Mouse (Mus musculus) testis, postnatal 14 days (tissue): ENCODE data around the gene Rnft2.

Source experiments
- DNase-seq: peaks from one replicate; pipeline ENCODE4 v3.0.0; 2021; ENCODE audit warnings: low spot score

The Rnft2 gene

DNA sequence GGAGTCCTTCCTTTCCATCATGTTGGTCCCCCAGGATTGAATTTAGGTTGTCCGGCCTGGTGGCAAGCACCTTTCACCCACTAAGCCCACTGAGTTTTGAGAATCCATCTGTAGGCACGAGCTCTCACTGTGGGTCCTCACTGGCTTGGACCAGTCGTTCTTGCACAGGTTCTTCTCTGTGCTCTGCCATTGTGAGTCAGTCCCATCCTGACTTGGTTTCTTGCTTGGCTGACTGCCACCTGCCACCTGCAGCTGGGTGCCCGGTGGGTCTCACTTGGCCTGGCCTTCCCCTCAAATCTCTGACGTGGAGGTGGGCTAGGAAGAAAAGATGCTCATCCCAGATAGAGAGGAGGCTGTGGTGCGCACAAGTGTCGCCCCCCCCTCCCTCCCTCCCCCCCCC, 6.1 kb upstream of the Rnft2 start:
- no peak for DNase-seq

DNA sequence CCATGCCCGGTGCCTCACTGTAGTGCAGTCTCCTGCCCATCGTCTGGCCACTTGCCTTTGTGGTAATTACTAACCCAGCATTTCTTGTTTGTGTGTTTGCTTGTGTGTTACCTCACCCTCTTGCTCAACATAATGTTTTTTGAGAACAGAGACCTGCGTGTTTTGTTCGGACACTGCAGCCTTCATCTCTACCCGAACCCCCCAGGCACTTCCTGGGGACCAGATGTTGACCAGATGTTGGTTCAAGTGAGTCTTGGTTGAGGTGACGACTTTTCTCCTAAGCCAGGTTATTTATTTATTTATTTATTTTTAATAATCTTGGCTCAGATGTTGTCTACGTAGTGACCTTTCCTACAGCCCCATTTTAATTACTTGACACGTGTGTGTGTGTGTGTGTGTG, 2.5 kb upstream of the Rnft2 start:
- DNase-seq = no peak

DNA sequence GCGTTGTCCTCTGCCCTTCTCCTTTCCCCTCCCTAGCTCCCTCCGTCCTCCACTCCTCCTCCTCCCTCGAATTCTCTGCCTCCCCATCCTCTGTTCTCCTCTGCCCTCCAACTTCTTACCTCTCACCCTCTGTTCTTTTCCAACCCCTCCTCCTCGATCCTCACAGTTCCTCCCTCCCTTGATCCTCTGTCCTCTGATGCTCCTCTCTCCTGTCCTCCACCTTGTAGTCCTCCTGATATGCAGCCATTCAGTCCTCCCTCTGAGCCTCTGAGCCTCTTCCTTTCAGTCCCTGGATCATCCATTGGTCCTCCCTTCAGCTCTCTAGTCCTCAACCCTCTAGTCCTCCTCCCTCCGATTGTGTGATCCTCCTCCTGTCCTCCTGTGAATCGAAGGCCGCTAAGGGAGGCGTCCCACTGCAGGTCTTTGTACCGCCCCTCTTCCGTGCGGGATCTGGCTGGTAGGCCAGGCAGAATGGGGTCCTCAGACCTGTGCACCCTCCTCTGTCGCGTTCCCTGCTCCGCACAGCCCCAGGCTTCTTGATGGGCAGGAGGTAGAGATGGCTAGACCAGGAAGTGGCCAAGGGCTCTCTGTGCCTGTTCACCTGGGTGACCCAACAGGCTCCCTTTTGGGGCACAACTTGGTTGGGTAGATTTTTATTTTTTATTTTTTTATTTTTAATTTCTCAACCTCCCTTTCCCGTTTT, 841 bp upstream of the Rnft2 start:
- peak; percentile 32 for DNase-seq

DNA sequence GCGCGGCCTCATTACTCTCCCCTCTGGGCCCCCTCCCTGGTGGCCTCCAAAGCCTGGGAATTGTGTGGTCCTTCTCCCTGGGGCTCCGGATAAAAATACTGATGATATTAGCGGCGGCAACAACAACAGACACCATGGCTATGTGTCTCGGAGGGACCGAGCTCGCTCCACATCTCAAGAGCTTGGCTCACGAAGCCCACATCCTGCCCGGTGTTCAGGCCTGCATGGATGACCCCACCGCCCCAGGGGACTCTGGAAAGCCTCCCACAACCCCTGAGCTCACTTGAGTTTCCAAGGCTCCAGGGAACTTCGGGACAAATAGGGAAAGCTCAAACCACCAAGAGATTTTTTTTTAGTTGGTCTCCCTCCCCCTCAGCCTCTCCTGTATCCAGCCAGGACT, 5.2 kb downstream of the Rnft2 start:
- no peak for DNase-seq

DNA sequence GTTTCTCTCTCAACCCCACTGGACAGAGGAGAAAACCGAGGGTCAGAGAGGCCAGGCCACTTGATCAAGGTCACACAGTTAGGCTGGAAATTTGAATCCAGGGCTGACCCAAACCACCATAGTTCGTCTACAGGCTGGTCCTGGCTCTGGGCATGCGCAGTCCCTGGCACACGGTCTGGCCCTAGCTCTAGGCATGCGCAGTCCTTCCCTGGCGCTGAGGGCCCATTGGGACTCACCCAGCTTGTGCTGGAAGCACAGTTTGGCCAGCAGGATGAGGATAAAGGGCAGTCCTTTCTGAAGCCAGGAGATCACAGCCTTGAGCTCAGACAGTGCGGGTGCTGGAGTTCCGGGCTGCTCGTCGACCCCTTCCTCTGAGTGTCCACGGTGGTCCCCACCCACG, 8.0 kb downstream of the Rnft2 start:
- peak; percentile 42 for DNase-seq

DNA sequence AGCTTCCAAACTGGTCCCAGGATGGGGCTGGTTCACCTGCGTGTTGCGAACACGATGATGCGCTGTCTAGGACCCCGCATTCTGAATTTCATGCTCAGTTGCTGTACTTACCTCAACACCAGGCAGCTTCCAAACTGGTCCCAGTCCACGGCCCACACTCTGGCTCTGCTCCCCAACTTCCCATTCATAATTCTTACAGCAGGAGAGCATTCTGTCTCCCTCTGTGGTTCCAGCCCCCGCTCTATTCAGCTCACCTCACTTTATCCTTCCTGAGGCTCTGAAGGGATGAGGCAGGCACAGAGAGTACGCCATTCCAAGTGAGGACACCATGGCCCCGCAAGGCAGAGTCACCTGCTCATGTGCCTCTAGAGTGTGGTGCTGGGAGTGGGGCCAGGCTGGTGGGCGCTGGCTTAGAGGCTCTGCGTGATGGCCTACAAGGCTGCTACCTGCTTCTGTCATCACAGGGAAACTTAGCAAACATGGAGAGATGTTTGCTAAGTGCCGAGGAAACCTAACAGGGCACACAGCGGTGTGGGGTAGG, 14.8 kb downstream of the Rnft2 start:
- no peak for DNase-seq

DNA sequence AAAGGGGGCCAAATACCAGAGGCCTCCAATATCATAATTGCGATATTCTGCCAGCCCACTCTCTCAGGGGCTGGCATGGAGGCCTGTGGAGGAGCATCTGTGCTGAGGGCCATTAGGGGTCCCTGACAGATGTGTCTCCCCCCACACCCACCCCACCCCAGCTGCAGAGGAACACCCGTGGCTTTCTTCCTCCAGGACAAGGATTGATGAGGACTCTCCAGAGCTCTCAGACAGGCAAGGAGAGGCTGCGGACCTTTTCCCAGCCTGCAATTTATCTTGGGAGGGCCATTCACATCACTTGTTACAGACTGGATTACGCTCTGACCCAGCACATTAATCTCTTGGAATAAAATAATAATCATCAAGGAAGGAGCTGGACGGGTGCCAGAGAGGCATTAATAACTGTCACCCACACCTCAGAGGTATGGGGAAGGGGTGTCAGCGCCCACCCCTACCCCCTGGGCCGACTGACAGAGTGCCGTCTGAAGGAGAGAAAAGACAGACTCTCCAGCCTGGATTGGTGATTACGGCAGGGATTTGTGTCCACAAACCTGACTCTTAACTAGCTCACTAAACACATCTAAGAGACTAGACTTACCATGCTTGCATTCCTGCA, 21.7 kb downstream of the Rnft2 start:
- DNase-seq = no peak

DNA sequence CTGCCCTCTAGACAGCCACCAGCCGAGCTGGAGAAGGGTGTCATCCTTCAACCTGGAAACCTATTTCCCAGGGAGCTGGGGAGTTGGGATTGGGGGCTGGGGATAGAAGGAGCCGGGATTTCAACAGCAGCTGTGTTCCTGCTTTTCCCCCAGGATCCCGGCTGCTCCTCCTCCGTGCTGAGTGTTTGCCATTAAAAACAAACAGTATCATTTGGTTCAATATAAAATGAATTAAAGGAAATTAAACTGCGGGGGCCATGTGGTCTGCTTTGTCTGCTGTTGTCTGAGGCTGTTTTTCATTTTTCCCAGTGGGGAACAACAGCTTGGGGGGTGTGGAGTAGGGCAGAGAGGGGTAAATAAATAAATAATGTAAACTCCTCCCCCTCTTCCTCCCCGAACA, 27.5 kb downstream of the Rnft2 start:
- no peak for DNase-seq

DNA sequence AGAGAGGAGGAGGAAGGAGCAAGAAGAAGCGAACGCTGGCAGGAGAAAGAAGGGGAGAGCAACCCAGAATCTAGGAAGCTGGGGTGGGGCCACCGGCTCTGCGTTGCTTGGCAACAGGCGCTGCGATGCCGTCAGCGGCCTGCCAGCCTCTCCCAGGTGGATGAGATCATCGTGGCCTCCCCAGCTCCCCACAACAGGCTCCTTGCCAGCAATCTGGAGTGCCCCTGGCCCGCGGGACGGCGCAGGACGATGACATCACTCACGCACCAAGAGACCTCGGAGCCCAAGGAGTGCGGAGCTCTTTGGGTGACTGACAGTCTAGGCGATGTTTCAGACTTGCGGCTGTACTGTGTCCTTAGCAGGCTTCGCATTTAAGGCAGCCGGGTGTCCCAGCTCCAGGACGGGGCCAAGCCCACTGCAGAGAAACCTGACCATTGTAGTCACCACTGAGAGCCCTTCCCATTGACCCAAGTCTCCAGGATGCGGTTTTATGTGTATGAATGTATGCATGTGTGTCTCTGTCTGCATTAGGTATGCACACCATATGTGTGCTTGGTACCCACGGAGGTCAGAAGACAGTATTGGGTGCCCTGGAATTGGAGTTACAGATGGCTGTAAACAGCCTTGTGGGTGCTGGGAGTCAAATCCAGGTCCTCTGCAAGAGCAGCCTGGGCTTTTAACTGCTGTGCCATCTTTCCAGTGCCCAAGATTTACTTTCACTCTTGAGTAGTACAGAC, 30.3 kb downstream of the Rnft2 start:
- DNase-seq = peak; percentile 66

DNA sequence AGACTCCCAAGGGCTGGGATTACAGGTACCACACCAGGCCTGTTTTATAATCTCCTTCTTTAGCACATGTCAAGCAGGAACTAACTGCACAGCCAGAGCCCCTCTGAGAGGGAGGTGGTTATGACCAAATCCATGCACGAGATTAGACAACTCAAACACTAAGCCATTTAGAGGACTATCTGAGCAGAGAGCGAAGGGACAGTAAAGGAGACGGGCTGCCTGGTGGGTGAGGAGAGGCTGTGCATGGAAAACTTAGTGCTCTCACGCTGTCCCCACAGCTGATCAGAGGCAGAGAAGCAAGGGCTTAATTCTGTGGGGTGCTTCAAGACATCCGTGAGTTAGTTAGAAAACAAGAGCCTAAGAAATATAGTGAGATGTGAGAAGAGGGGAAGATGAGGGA, 30.9 kb downstream of the Rnft2 start:
- DNase-seq = no peak

DNA sequence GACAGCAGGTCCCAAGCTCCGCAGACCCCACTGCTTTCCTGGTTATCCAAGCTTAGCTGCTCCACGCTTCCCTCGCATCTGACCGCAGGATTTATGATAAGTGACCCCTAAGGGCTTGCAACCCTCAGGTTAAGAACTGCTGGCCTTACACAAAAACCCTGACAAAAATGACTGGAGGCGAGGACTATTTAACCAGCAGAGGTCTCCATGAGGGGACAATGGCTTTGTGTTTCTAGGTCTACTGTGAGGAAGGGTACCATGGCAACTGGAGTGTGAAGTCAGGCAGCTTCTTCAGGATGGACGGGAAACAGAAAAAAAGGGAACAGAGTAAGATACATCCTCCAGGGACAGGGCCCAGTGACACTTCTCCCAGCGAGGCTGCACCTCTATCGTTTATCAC, 39.1 kb downstream of the Rnft2 start:
- no peak for DNase-seq

DNA sequence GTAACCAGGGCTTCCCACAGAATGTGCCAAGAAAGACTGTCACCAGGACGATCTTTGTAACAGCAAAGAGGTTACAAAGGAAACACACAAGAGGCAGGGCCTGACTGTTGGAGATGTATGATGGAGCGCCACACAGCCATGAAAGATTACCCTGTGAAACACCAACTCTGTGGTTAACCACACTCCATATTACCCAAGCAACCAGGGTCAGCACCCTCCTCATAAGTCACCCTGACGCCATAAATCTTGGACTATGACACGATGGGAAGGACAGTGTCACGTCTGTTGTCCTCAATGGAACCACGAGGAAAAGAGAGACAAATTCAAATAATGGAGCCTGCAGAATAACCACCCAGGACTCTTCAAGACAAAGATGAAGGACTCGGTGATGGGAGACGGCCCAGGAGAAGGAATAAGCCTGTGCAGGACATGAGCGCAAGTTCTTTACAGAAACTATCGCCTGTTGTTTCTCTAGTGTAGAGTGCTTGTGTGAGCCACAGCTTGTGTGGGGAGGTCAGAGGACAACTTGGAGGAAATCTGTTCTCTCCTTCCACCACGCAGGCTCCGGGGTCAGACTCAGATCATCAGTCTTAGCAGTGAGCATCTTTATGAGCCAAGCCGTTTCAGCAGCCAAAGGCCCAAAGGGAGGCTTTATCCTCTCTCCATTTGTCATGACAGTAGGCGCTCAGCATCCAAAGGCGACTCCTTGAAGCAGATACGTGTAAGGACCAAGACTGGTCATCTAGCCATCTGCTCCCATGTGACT, 40.1 kb downstream of the Rnft2 start:
- no peak for DNase-seq

DNA sequence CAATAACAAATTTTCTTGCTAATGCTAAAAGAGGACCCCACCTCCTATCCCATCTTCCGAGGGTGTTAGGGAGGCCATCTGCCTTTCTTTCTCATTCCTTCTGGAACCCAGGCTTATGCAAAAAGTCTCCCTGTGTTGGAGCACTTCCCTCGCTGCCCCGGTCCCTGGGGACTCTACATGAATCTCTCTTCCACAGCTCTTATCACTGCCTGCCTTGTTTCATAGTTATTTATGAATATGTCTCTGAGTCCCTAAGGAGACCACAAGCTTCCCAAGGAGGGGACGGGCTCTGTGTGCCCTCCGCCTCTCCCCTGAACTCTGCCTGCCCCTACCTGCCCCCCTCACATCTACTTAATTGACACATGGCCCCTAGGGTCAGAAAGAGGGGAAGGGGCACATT, 45.2 kb downstream of the Rnft2 start:
- no peak for DNase-seq

DNA sequence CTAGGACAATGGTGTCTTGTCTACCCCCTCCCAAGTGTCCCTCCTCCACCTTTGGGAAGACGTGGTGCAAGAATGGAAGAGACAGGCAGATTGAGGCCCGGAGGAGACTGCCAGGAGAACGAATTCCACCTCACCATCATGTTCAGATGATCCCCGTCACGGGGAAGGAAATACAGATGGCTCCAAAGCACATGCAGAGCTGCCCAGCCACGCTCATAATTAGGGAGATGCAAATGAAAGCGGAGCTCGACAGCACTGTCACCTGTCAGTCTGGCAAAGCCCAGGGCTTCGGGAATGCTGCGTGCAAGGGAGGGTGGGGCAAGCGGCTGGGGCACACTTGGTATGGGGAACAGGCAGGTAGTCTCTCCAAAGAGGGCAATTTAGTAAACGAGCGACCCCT, 47.5 kb downstream of the Rnft2 start:
- DNase-seq = no peak

DNA sequence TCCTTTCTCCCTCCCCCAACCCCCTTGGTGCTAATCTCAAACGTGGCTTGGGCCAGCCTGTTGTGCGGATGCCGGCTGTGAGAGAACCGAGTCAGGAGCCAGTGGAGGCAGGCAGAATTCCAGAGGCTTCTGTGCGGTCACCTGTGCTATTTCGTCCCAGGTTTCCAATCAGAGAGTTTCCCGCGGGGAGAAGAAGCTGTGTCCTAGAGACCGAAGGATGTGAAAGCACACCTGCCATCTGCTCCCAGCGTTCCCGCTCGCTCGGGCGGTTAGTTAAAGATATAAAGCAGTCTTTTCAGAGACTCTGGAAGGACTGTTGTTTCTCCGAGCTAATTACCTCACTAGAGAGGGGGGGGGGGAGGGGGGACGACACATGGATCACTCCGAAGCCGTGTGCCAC, 52.7 kb downstream of the Rnft2 start:
- no peak for DNase-seq

DNA sequence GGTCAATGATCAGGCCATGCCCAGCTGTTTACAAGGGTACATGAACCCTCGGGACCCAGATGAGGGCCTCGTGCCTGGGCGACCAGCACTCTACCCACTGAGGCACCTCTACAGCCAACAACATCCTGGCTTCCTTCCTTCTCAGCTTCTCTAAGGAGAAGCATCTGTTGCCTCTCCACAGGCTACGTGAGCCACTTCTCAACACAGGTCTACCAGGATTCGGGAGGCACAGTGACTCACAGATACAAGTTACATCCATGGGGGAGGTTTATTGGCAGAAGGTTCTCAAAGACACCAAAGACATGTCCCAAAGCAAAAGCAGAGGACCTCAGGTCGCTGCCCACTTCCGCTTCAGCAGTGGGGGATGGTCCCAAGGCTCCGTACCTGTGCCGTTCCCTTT, 54.4 kb downstream of the Rnft2 start:
- no peak for DNase-seq

DNA sequence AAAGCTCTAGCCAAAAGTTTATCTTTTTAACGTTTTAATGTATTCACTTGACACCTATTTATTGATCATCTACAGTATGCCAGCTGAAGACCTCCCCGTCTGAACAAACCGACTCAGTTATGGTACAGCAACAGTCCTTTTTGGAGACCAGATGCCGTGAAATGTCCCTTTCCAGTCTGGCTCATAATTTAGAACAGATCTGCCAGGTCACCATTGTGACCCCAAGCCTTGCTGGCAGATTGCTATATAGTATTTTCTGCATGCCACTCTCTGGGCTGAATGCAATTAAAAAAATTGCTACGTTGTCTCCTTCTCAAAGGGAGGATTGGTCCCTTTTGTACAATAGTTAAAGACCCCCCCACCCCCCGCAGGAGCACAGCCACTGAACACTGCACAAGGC, 56.6 kb downstream of the Rnft2 start:
- DNase-seq = no peak

DNA sequence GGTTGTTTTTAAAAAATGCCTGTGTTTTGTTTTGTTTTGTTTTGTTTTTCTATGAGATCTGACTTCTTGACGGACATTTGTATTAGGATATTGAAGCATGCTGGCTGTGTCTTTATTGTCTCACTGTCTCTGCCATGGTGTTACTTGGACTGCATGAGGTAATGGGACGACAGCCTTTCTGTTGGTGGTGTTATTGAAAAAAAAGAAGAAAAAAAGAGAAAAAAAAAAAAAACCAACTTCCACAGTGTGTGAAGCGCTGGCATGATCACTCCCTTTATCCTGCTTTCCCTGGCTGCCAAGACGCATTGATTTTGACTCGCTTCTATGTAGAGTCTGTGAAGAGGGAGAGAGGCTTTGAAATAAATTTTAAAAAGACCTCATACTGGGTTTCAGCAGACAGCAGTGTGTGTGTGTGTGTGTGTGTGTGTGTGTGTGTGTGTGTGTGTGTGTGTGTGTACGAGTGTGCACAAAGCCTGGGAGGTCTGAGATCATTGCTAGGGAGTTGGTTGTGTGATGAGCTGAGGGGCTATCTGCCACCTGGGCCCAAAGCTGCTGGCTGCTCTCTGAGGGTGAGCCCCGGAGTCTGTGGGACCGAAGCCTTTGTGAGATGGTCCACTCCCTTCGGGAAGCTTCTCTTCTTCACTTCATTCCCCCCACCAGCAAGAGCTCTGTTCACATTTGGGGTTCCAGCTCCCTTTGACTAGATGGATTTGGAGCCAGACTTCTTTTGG, 57.8 kb downstream of the Rnft2 start:
- DNase-seq = no peak

DNA sequence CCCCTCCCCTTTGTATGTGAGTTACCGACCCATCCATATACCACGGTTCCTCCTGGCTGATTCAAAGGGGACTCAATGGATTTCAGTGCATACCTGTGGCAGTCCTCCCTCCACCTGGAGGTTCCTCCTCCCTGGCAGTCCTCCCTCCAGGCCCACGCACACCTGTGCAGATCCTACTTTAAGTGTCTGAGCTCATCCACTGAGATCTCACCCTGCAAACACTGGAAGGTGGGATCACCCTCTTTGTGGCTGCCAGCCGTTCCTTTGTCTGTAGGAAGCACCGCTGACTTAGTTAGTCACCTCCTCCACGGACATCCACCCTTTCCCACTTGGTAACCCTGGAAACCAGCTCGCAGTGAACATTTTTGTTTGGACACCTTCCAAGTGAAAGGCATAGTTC, 67.3 kb downstream of the Rnft2 start:
- no peak for DNase-seq

DNA sequence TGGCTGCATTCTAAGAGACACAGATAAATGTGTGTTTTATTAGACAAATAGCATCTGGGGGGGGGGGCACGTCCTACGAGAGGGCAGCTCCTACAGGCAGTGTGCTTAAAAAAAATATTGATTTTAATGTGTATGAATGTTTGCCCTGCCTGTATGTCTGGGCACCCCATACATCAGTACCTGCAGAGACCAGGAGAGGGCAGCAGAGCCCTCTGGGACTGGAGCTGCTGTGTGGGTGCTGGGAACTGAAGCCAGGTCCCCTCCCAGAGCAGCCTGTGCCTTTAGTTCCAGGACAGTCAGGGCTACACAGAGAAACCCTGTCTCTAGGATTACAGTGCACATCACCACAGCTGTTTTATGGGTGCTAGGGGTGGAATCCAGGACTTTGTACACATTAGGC, 69.8 kb downstream of the Rnft2 start:
- no peak for DNase-seq

DNA sequence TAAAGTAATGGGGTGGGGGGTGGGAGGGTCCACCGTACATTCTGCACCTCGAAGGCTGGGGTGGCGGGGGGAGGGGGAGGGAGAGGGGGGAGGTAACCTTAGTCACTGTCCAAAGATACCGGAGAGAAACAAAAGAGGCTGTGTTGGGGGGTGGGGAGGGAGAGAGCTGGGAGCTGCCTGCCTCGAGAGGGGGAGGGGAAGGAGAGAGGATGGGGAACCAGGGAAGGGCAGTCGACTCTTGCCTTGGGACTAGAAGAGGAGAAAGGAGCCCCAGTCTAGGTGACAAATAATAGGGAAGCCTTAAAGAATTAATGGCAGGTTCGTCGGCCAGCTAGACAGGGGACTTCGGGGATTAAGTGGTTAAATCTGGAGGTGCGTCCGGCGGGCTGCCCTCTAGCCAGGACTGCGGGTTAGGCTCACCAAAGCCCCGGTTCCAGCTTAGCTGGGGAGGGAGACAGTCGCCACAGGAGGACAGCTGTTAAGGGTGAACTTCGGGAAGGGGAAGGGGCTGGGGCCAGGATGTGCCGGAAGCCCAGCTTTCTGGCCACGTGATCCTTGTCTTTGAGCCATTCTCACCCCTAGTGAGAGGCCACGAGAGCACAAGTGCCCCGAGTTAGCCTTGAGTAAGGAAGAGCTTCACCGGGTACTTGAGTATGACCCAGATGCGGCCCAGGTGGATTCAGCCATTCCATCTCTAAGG, 70.5 kb downstream of the Rnft2 start:
- no peak for DNase-seq
